Mouse (Mus musculus) heart, adult 2 months (tissue): ENCODE measurements at regions not wholly inside any gene's neighbourhood (a gene's known extent, or its start where the extent isn't known, plus 50 kb on each side); places are given as distances from the start of the nearest gene placed in this dataset.

Experiments used
- DNase-seq, 2 experiments: peaks; one replicate each; pipeline ENCODE4 v3.0.0; 2021
- H3K27ac ChIP-seq: fragments of 200-600 bp; 2 replicates; pipeline ENCODE4 v1.8.1; 2022
- H3K27me3 ChIP-seq: fragments of 200-500 bp; 2 replicates; pipeline ENCODE4 v1.6.1; 2012; ENCODE audit warnings: mild to moderate bottlenecking, low read length, inconsistent platforms, mixed read lengths; ENCODE audit not compliant: control insufficient read depth, insufficient read depth
- H3K36me3 ChIP-seq: fragments of 200-500 bp; 2 replicates; pipeline ENCODE4 v1.6.1; 2012; ENCODE audit warnings: low read length, inconsistent platforms; ENCODE audit not compliant: control insufficient read depth, insufficient read depth
- H3K4me1 ChIP-seq: fragments of 200-500 bp; 2 replicates; pipeline ENCODE4 v1.6.1; 2011; ENCODE audit warnings: low read length; ENCODE audit not compliant: control insufficient read depth, insufficient read depth
- H3K4me3 ChIP-seq: fragments of 200-600 bp; 2 replicates; pipeline ENCODE4 v1.8.1; 2022
- H3K79me2 ChIP-seq: fragments of 200-500 bp; replicated peaks from 2 replicates; pipeline ENCODE4 v1.6.1; 2012; ENCODE audit warnings: mild to moderate bottlenecking, inconsistent platforms, low read length, moderate library complexity, mixed read lengths; ENCODE audit not compliant: control insufficient read depth, insufficient read depth
- H3K9ac ChIP-seq: fragments of 200-500 bp; 2 replicates; pipeline ENCODE4 v1.6.1; 2012; ENCODE audit warnings: low read depth, mild to moderate bottlenecking, control low read depth, inconsistent platforms, low read length, mixed read lengths
- CTCF ChIP-seq: fragments of 200-600 bp; IDR thresholded peaks from 2 replicates; pipeline ENCODE4 v1.8.1; 2022; ENCODE audit warnings: antibody characterized with exemption, mild to moderate bottlenecking, moderate library complexity
- EP300 ChIP-seq: fragments of 200-500 bp; IDR thresholded peaks from 2 replicates; pipeline ENCODE4 v1.6.1; 2011; ENCODE audit warnings: low read depth, low read length, control low read depth; ENCODE audit not compliant: insufficient read depth
- POLR2A ChIP-seq: fragments of 200-500 bp; IDR thresholded peaks from 2 replicates; pipeline ENCODE4 v1.6.1; 2011; ENCODE audit warnings: mild to moderate bottlenecking, low read depth, low read length, control low read depth; ENCODE audit not compliant: insufficient read depth
- WGBS: fragments of 180-500 bp; shearing (Covaris S2); methylation state at CpG from one replicate; pipeline ENCODE4 v1.1.7; 2018; 5-methylcytosine and 5-hydroxymethylcytosine counted together
- intact Hi-C: fragments of 180-260 bp; cut with DNase I; formaldehyde crosslinking; loops from one replicate; pipeline ENCODE4 v1.15.1; 2025

DNA sequence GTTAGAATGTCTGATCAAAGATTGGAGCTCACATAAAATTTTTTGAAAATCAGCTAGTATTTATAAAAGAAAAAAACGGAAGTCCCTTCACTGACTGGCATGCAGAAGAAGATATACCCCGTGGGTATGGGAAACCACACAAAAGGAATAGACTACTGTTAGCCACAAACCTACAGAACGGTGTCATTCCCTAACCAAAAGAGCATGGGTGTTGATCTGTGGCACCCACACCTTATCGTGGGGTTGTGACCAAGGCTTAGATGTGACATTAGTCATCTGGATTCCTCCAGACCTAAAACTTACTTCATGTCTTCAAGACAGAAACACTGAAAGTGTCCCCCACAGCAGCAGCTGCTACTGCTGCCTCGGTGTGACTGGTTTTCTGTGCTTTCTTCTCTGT is 108.2 kb upstream of the Dhrs4 start:
- WGBS: 84% methylated on average over 5 of the region's 5 CpGs
- Histone ChIP-seq H3K27ac (no peak overlapping the region), H3K9ac (no peak overlapping the region), H3K79me2 (no peaks in the 10 kb centered on the region), H3K36me3 (no peaks in the 10 kb centered on the region), H3K27me3 (no peaks in the 10 kb centered on the region), H3K4me3 (no peak overlapping the region), H3K4me1 (no peaks in the 10 kb centered on the region)
- TF ChIP-seq CTCF: no peak
- no peak for TF ChIP-seq EP300
- no peak for TF ChIP-seq POLR2A
- intact Hi-C loops: no loop called here
- no peak for DNase-seq

DNA sequence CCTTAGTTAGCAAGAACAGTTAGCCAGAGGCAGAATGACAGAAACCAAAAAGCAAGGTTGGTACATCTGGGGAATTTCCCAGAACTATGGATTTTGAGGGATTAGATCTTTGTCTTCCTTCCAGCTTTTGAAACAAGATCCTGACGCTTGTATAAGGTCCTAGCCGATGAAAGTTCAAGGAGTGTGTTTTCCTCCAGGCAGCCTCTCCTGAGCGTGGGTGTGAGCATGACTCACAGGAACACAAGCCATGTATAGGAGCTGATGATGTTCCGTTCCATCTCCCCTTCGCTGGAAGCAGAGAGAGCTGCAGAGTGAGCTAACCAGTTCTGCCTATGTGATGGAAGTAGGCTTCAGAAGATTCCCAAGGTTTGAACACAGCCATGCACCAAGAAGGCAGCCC is 105.6 kb upstream of the Dhrs4 start:
- H3K4me3 ChIP-seq: no peak overlapping the region
- no peaks in the 10 kb centered on the region for H3K4me1 ChIP-seq
- no peaks in the 10 kb centered on the region for H3K79me2 ChIP-seq
- 48% methylated on average over 5 of the region's 5 CpGs for WGBS
- H3K36me3 ChIP-seq: no peaks in the 10 kb centered on the region
- no peak overlapping the region for H3K9ac ChIP-seq
- no peak overlapping the region for H3K27ac ChIP-seq
- DNase-seq: no peak
- intact Hi-C loops: no loop called here
- no peaks in the 10 kb centered on the region for H3K27me3 ChIP-seq
- TF ChIP-seq CTCF (no peak), POLR2A (no peak), EP300 (no peak)

DNA sequence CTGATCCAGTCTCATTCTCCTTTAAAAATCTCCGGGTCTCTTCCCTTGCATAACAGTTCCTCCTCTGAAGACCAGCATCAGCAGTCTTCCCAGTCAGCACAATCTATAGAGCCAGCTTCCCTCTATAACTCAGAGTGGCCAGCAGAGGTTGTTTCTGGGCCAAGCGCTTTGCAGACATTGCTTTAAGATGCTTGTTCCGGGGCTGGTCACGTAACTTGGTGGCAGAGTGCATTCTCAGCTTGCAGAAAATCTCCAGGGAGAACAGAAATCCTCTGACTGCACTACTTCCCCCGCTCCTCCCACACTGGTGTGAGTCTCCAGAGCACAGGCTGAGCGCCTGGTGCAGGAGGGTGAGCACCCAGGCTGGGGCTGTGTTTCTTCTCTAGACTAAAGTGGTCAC is 91.8 kb upstream of the Dhrs4 start:
- WGBS: 11% methylated on average over 6 of the region's 6 CpGs
- Histone ChIP-seq H3K27me3 (no peaks in the 10 kb centered on the region), H3K36me3 (no peaks in the 10 kb centered on the region), H3K9ac (no peak overlapping the region), H3K4me1 (peaks cover 4% of the 10 kb centered on the region; the same call in 1 of the 2 replicates), H3K4me3 (no peak overlapping the region), H3K27ac (peak overlapping the region; percentile 66), H3K79me2 (no peaks in the 10 kb centered on the region)
- DNase-seq: peak; percentile 38 to 46
- TF ChIP-seq POLR2A (no peak), CTCF (0 out of 2 replicates have a peak, but pooled peaks have one; percentile 3)
- intact Hi-C loops: no loop called here

DNA sequence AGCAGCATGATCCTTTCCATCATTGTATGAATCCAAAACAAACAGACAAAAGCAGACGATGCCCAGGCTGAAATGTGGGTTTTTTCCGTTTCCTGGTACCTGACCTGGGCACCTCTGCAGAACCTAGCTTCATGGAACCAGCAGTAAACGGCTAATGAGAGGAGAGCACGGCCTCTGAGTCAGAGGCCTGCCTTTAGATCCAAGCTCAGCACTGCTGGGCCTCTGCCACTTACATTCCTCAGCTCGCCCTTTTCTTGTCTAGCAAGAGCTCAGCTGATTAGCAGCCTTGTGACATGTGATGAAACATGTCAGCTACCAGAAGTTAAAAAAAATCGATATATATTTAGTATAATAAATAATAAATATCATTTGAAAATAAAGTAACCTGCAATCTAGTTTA is 91.2 kb upstream of the Dhrs4 start:
- H3K27ac ChIP-seq: peak overlapping the region; percentile 66
- peak; percentile 33 to 51 for DNase-seq
- H3K9ac ChIP-seq: no peak overlapping the region
- H3K4me1 ChIP-seq: peaks cover 4% of the 10 kb centered on the region; the same call in 1 of the 2 replicates
- TF ChIP-seq POLR2A: peak; percentile 57; the same call in 1 of the 2 replicates
- TF ChIP-seq CTCF: no peak
- 0 out of 2 replicates have a peak, but pooled peaks have one; percentile 64 for TF ChIP-seq EP300
- H3K79me2 ChIP-seq: no peaks in the 10 kb centered on the region
- intact Hi-C loops: no loop called here
- H3K4me3 ChIP-seq: no peak overlapping the region
- no peaks in the 10 kb centered on the region for H3K27me3 ChIP-seq
- 25% methylated on average over 6 of the region's 6 CpGs for WGBS
- no peaks in the 10 kb centered on the region for H3K36me3 ChIP-seq

DNA sequence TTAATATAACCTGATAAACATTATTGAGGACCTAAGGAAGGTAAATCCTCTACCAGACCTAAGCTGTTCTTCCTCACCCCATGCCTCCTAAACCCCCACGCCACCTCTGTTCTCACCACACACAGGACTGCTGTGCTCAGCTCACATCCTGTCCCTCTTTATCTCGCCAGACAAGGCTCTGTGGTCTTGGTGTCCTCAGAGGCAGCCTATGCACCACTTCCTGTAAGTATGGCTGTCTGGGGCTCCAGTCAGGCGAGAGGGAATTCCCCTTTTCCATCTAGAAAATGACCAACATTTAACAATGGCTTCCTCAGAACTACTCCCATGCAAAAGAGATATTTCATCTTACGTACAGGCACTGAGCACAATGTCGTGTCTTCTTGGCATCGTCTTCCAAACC is 86.2 kb upstream of the Dhrs4 start:
- H3K9ac ChIP-seq: no peak overlapping the region
- no peaks in the 10 kb centered on the region for H3K36me3 ChIP-seq
- TF ChIP-seq EP300: no peak
- no peak for TF ChIP-seq CTCF
- no peak for TF ChIP-seq POLR2A
- no peak overlapping the region for H3K4me3 ChIP-seq
- H3K27ac ChIP-seq: no peak overlapping the region
- intact Hi-C loops: no loop called here
- no peaks in the 10 kb centered on the region for H3K79me2 ChIP-seq
- DNase-seq: no peak
- 47% methylated on average over 6 of the region's 6 CpGs for WGBS
- no peaks in the 10 kb centered on the region for H3K27me3 ChIP-seq
- peaks cover under 1% of the 10 kb centered on the region; the same call in 1 of the 2 replicates for H3K4me1 ChIP-seq

DNA sequence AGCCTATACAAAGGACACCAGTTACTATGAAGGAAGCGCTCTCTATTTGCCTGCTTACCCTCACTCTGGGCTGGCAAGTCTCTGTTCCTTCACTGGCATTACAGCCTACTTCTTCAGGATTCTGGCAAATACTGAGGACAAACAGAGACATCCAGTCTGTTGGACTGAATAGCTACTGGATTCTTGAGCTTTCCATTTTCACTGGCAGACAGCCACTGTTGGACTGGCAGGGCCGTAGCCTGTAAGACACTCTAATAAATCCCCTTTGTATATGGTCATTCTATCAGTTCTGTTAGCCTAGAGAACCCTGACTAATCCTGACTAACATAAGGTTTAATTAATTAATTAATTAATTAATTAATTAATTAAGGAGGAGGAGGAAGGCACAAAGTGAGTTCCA is 72.4 kb upstream of the Dhrs4 start:
- Histone ChIP-seq H3K27me3 (no peaks in the 10 kb centered on the region), H3K4me1 (no peaks in the 10 kb centered on the region), H3K79me2 (no peaks in the 10 kb centered on the region), H3K4me3 (no peak overlapping the region), H3K9ac (no peak overlapping the region), H3K27ac (no peak overlapping the region), H3K36me3 (no peaks in the 10 kb centered on the region)
- TF ChIP-seq CTCF (no peak), EP300 (no peak), POLR2A (no peak)
- intact Hi-C loops: no loop called here
- WGBS: 76% methylated on average over 2 of the region's 2 CpGs
- no peak for DNase-seq
